Mouse (Mus musculus): Measurements from ENCODE around the gene Qpctl. TPM values are rescaled to one million over a fixed set of nuclear protein-coding genes. Genes with fewer than 3 reads are reported as not detected.
A peak's percentile ranks its signal among the peaks of the same experiment; 100 is the strongest.

The Qpctl gene
- polyA plus RNA-seq, 1 experiment: 15.3 TPM

GRCm38 (mm10) chr7:19095751-19096110 is 53.4 kb downstream of the Qpctl start:
- 9% methylated on average over 19 of the region's 19 CpGs for WGBS
- H3K27ac ChIP-seq (ENCODE audit: control insufficient read depth, insufficient read depth, low read length): no peak overlapping the region
- DNase-seq: no peak

GRCm38 (mm10) chr7:19094826-19095750 is 54.0 kb downstream of the Qpctl start:
- Histone ChIP-seq H3K4me3 (ENCODE audit: control insufficient read depth, insufficient read depth, low read length) (peak overlapping the region; percentile 79), H3K4me1 (replicated peaks; ENCODE audit: control insufficient read depth, insufficient read depth, low read length) (peaks cover 26% of the 10 kb centered on the region), H3K36me3 (ENCODE audit: control insufficient read depth, insufficient read depth, low read length) (no peaks in the 10 kb centered on the region), H3K27me3 (ENCODE audit: control insufficient read depth, insufficient read depth, low read length) (peaks cover 18% of the 10 kb centered on the region), H3K27ac (ENCODE audit: control insufficient read depth, insufficient read depth, low read length) (no peak overlapping the region)
- DNase-seq: peak; percentile 44
- under 1% methylated on average over 87 of the region's 87 CpGs for WGBS
- TF ChIP-seq CTCF (IDR thresholded peaks at IDR 0.05; ENCODE audit: borderline replicate concordance, control insufficient read depth, extremely low read depth, insufficient read depth, low read length, poor library complexity) (no peak; the same call in 1 of the 2 replicates), POLR2A (IDR thresholded peaks at IDR 0.05; ENCODE audit: control insufficient read depth, extremely low read depth, insufficient read depth, low read length, poor library complexity) (no peak)

More at GRCm38 (mm10) chr7:19095751-19096110, 53.4 kb downstream of the Qpctl start:
- Histone ChIP-seq H3K4me3 (ENCODE audit: control insufficient read depth, insufficient read depth, low read length) (peak overlapping the region; percentile 79; the same call in 1 of the 2 replicates), H3K27me3 (ENCODE audit: control insufficient read depth, insufficient read depth, low read length) (peaks cover 18% of the 10 kb centered on the region), H3K36me3 (ENCODE audit: control insufficient read depth, insufficient read depth, low read length) (no peaks in the 10 kb centered on the region), H3K4me1 (replicated peaks; ENCODE audit: control insufficient read depth, insufficient read depth, low read length) (peaks cover 26% of the 10 kb centered on the region)
- TF ChIP-seq CTCF (IDR thresholded peaks at IDR 0.05; ENCODE audit: borderline replicate concordance, control insufficient read depth, extremely low read depth, insufficient read depth, low read length, poor library complexity) (no peak), POLR2A (IDR thresholded peaks at IDR 0.05; ENCODE audit: control insufficient read depth, extremely low read depth, insufficient read depth, low read length, poor library complexity) (no peak)

- no peak; the same call in 1 of the 2 replicates for TF ChIP-seq POLR2A (IDR thresholded peaks at IDR 0.05; ENCODE audit: control insufficient read depth, extremely low read depth, insufficient read depth, low read length, poor library complexity)
- TF ChIP-seq CTCF (IDR thresholded peaks at IDR 0.05; ENCODE audit: borderline replicate concordance, control insufficient read depth, extremely low read depth, insufficient read depth, low read length, poor library complexity): no peak
- Histone ChIP-seq H3K36me3 (ENCODE audit: control insufficient read depth, insufficient read depth, low read length) (no peaks in the 10 kb centered on the region), H3K27me3 (ENCODE audit: control insufficient read depth, insufficient read depth, low read length) (peaks cover 18% of the 10 kb centered on the region), H3K4me1 (replicated peaks; ENCODE audit: control insufficient read depth, insufficient read depth, low read length) (peaks cover 26% of the 10 kb centered on the region), H3K27ac (ENCODE audit: control insufficient read depth, insufficient read depth, low read length) (peak within 1 kb of the TSS; percentile 48; the same call in 1 of the 2 replicates), H3K4me3 (ENCODE audit: control insufficient read depth, insufficient read depth, low read length) (peak within 1 kb of the TSS; percentile 79)
- under 1% methylated on average over 35 of the region's 36 CpGs for WGBS
- peak; percentile 65 for DNase-seq
Observed at GRCm38 (mm10) chr7:19094471-19094825, 54.6 kb downstream of the Qpctl start, which contains the start of gene Six5. Gene Six5, plus strand, starts transcription at chr7:19094594.

- peak overlapping the region; percentile 79 for H3K4me3 ChIP-seq (ENCODE audit: control insufficient read depth, insufficient read depth, low read length)
- WGBS: under 1% methylated on average over 45 of the region's 45 CpGs
- peak overlapping the region; percentile 48; the same call in 1 of the 2 replicates for H3K27ac ChIP-seq (ENCODE audit: control insufficient read depth, insufficient read depth, low read length)
- H3K36me3 ChIP-seq (ENCODE audit: control insufficient read depth, insufficient read depth, low read length): no peaks in the 10 kb centered on the region
- H3K4me1 ChIP-seq (replicated peaks; ENCODE audit: control insufficient read depth, insufficient read depth, low read length): peaks cover 26% of the 10 kb centered on the region
- peak; percentile 93 for DNase-seq
- H3K27me3 ChIP-seq (ENCODE audit: control insufficient read depth, insufficient read depth, low read length): peaks cover 18% of the 10 kb centered on the region
- TF ChIP-seq POLR2A (IDR thresholded peaks at IDR 0.05; ENCODE audit: control insufficient read depth, extremely low read depth, insufficient read depth, low read length, poor library complexity) (peak; percentile 79), CTCF (IDR thresholded peaks at IDR 0.05; ENCODE audit: borderline replicate concordance, control insufficient read depth, extremely low read depth, insufficient read depth, low read length, poor library complexity) (no peak)
Observed at GRCm38 (mm10) chr7:19093537-19094385, 55.3 kb downstream of the Qpctl start.

GRCm38 (mm10) chr7:19093174-19093521 is 55.9 kb downstream of the Qpctl start:
- 1% methylated on average over 10 of the region's 15 CpGs for WGBS
- H3K36me3 ChIP-seq (ENCODE audit: control insufficient read depth, insufficient read depth, low read length): no peaks in the 10 kb centered on the region
- H3K27me3 ChIP-seq (ENCODE audit: control insufficient read depth, insufficient read depth, low read length): peaks cover 18% of the 10 kb centered on the region
- TF ChIP-seq CTCF (IDR thresholded peaks at IDR 0.05; ENCODE audit: borderline replicate concordance, control insufficient read depth, extremely low read depth, insufficient read depth, low read length, poor library complexity) (peak; percentile 98), POLR2A (IDR thresholded peaks at IDR 0.05; ENCODE audit: control insufficient read depth, extremely low read depth, insufficient read depth, low read length, poor library complexity) (no peak)
- DNase-seq: peak; percentile 93
- H3K27ac ChIP-seq (ENCODE audit: control insufficient read depth, insufficient read depth, low read length): no peak overlapping the region
- H3K4me1 ChIP-seq (replicated peaks; ENCODE audit: control insufficient read depth, insufficient read depth, low read length): peaks cover 26% of the 10 kb centered on the region
- H3K4me3 ChIP-seq (ENCODE audit: control insufficient read depth, insufficient read depth, low read length): peak overlapping the region; percentile 37
